Mouse (Mus musculus): ENCODE measurements at regions not wholly inside any gene's neighbourhood (a gene's known extent, or its start where the extent isn't known, plus 50 kb on each side); places are given as distances from the start of the nearest gene placed in this dataset.

GRCm38 (mm10) chr5:111789904-111790303, 56.2 kb downstream of the Gm26897 start:
- Histone ChIP-seq H3K9ac (no peak overlapping the region), H3K4me3 (no peak overlapping the region), H3K27me3 (peaks cover 7% of the 10 kb centered on the region; the same call in 1 of the 2 replicates), H3K27ac (no peak overlapping the region), H3K4me1 (peaks cover 33% of the 10 kb centered on the region), H3K4me2 (replicated peaks) (no peak overlapping the region), H3K36me3 (no peaks in the 10 kb centered on the region), H3K9me3 (no peaks in the 10 kb centered on the region)
- 31% methylated on average over 4 of the region's 4 CpGs for WGBS
- ATAC-seq (ENCODE audit: low FRiP score, low read depth), result no peak

GRCm38 (mm10) chr5:111790527-111790926, 56.8 kb downstream of the Gm26897 start:
- Histone ChIP-seq H3K4me3 (no peak overlapping the region), H3K9ac (no peak overlapping the region), H3K27me3 (peaks cover 7% of the 10 kb centered on the region; the same call in 1 of the 2 replicates), H3K27ac (no peak overlapping the region), H3K4me2 (replicated peaks) (no peak overlapping the region), H3K36me3 (no peaks in the 10 kb centered on the region), H3K4me1 (peaks cover 36% of the 10 kb centered on the region), H3K9me3 (no peaks in the 10 kb centered on the region)
- 46% methylated on average over 9 of the region's 9 CpGs for WGBS
- ATAC-seq (ENCODE audit: low FRiP score, low read depth), result no peak

GRCm38 (mm10) chr5:111791089-111791561, 57.4 kb downstream of the Gm26897 start:
- WGBS, result 67% methylated on average over 5 of the region's 5 CpGs
- H3K9me3 ChIP-seq, result no peaks in the 10 kb centered on the region
- H3K4me2 ChIP-seq (replicated peaks), result no peak overlapping the region
- H3K27me3 ChIP-seq, result peaks cover 7% of the 10 kb centered on the region; the same call in 1 of the 2 replicates
- no peak overlapping the region for H3K4me3 ChIP-seq
- no peaks in the 10 kb centered on the region for H3K36me3 ChIP-seq
- ATAC-seq (ENCODE audit: low FRiP score, low read depth), result no peak
- no peak overlapping the region for H3K9ac ChIP-seq
- H3K27ac ChIP-seq, result no peak overlapping the region
- H3K4me1 ChIP-seq, result peaks cover 42% of the 10 kb centered on the region

- Histone ChIP-seq H3K27ac (no peak overlapping the region), H3K4me2 (replicated peaks) (no peak overlapping the region), H3K9me3 (no peaks in the 10 kb centered on the region), H3K4me3 (no peak overlapping the region), H3K4me1 (peaks cover 44% of the 10 kb centered on the region), H3K9ac (no peak overlapping the region), H3K36me3 (no peaks in the 10 kb centered on the region), H3K27me3 (peaks cover 7% of the 10 kb centered on the region; the same call in 1 of the 2 replicates)
- 74% methylated on average over 14 of the region's 14 CpGs for WGBS
- ATAC-seq (ENCODE audit: low FRiP score, low read depth), result no peak
These were observed 59.0 kb downstream of the Gm26897 start for GRCm38 (mm10) chr5:111792746-111793145.

GRCm38 (mm10) chr5:111793178-111793577, 59.5 kb downstream of the Gm26897 start:
- Histone ChIP-seq H3K9me3 (no peaks in the 10 kb centered on the region), H3K4me1 (peaks cover 44% of the 10 kb centered on the region), H3K9ac (no peak overlapping the region), H3K27me3 (peaks cover 6% of the 10 kb centered on the region; the same call in 1 of the 2 replicates), H3K4me3 (no peak overlapping the region), H3K27ac (no peak overlapping the region), H3K36me3 (no peaks in the 10 kb centered on the region), H3K4me2 (replicated peaks) (no peak overlapping the region)
- ATAC-seq (ENCODE audit: low FRiP score, low read depth), result no peak
- WGBS, result 64% methylated on average over 4 of the region's 4 CpGs

GRCm38 (mm10) chr5:111796889-111797288, 63.2 kb downstream of the Gm26897 start:
- Histone ChIP-seq H3K27ac (no peak overlapping the region), H3K9me3 (no peaks in the 10 kb centered on the region), H3K27me3 (0 out of 2 replicates have a peak, but pooled peaks cover 4% of the 10 kb centered on the region), H3K36me3 (no peaks in the 10 kb centered on the region), H3K4me1 (peaks cover 51% of the 10 kb centered on the region), H3K4me2 (replicated peaks) (no peak overlapping the region), H3K4me3 (no peak overlapping the region), H3K9ac (0 out of 2 replicates have a peak overlapping the region, but pooled peaks have one; percentile 13)
- WGBS, result 72% methylated on average over 5 of the region's 5 CpGs
- ATAC-seq (ENCODE audit: low FRiP score, low read depth), result no peak

GRCm38 (mm10) chr5:111799700-111800311, 66.1 kb downstream of the Gm26897 start:
- peak overlapping the region; percentile 38 for H3K4me2 ChIP-seq (replicated peaks)
- no peaks in the 10 kb centered on the region for H3K36me3 ChIP-seq
- WGBS, result 2% methylated on average over 15 of the region's 15 CpGs
- ATAC-seq (ENCODE audit: low FRiP score, low read depth), result peak; percentile 93
- no peaks in the 10 kb centered on the region for H3K9me3 ChIP-seq
- H3K27ac ChIP-seq, result peak overlapping the region; percentile 94
- H3K4me3 ChIP-seq, result no peak overlapping the region
- H3K4me1 ChIP-seq, result peaks cover 51% of the 10 kb centered on the region
- H3K9ac ChIP-seq, result peak overlapping the region; percentile 50
- peaks cover 7% of the 10 kb centered on the region for H3K27me3 ChIP-seq

GRCm38 (mm10) chr5:111800511-111800910, 66.8 kb downstream of the Gm26897 start:
- H3K9ac ChIP-seq, result no peak overlapping the region
- no peaks in the 10 kb centered on the region for H3K36me3 ChIP-seq
- H3K27me3 ChIP-seq, result peaks cover 12% of the 10 kb centered on the region
- peak overlapping the region; percentile 38 for H3K4me2 ChIP-seq (replicated peaks)
- WGBS, result 64% methylated on average over 11 of the region's 11 CpGs
- ATAC-seq (ENCODE audit: low FRiP score, low read depth), result no peak
- H3K9me3 ChIP-seq, result no peaks in the 10 kb centered on the region
- H3K27ac ChIP-seq, result peak overlapping the region; percentile 94
- H3K4me1 ChIP-seq, result peaks cover 55% of the 10 kb centered on the region
- no peak overlapping the region for H3K4me3 ChIP-seq

- Histone ChIP-seq H3K4me1 (peaks cover 55% of the 10 kb centered on the region), H3K4me3 (no peak overlapping the region), H3K27me3 (peaks cover 12% of the 10 kb centered on the region), H3K9ac (no peak overlapping the region), H3K36me3 (no peaks in the 10 kb centered on the region), H3K27ac (0 out of 2 replicates have a peak overlapping the region, but pooled peaks have one; percentile 7), H3K4me2 (replicated peaks) (no peak overlapping the region), H3K9me3 (no peaks in the 10 kb centered on the region)
- ATAC-seq (ENCODE audit: low FRiP score, low read depth), result no peak
- WGBS, result 56% methylated on average over 2 of the region's 2 CpGs
These were observed 67.3 kb downstream of the Gm26897 start for GRCm38 (mm10) chr5:111801051-111801450.

- Histone ChIP-seq H3K27ac (no peak overlapping the region; the same call in 1 of the 2 replicates), H3K4me2 (replicated peaks) (no peak overlapping the region), H3K4me1 (peaks cover 65% of the 10 kb centered on the region), H3K4me3 (no peak overlapping the region), H3K27me3 (peaks cover 17% of the 10 kb centered on the region), H3K36me3 (no peaks in the 10 kb centered on the region), H3K9me3 (no peaks in the 10 kb centered on the region), H3K9ac (no peak overlapping the region)
- ATAC-seq (ENCODE audit: low FRiP score, low read depth), result no peak
- 29% methylated on average over 6 of the region's 6 CpGs for WGBS
These were observed 70.8 kb downstream of the Gm26897 start for GRCm38 (mm10) chr5:111804542-111804941.

GRCm38 (mm10) chr5:111805150-111805549, 71.4 kb downstream of the Gm26897 start:
- no peak overlapping the region; the same call in 1 of the 2 replicates for H3K27ac ChIP-seq

GRCm38 (mm10) chr5:111805761-111806191, 72.1 kb downstream of the Gm26897 start:
- Histone ChIP-seq H3K4me1 (peaks cover 60% of the 10 kb centered on the region), H3K9ac (no peak overlapping the region), H3K4me2 (replicated peaks) (peak overlapping the region; percentile 30; the same call in 1 of the 2 replicates), H3K27me3 (peaks cover 18% of the 10 kb centered on the region), H3K4me3 (no peak overlapping the region), H3K9me3 (no peaks in the 10 kb centered on the region), H3K27ac (no peak overlapping the region), H3K36me3 (no peaks in the 10 kb centered on the region)
- no peak for ATAC-seq (ENCODE audit: low FRiP score, low read depth)
- 5% methylated on average over 17 of the region's 17 CpGs for WGBS

More at GRCm38 (mm10) chr5:111805150-111805549, 71.4 kb downstream of the Gm26897 start:
- Histone ChIP-seq H3K9ac (no peak overlapping the region), H3K27me3 (peaks cover 17% of the 10 kb centered on the region), H3K4me1 (peaks cover 61% of the 10 kb centered on the region), H3K4me2 (replicated peaks) (no peak overlapping the region), H3K4me3 (no peak overlapping the region), H3K9me3 (no peaks in the 10 kb centered on the region), H3K36me3 (no peaks in the 10 kb centered on the region)
- 46% methylated on average over 7 of the region's 7 CpGs for WGBS
- no peak for ATAC-seq (ENCODE audit: low FRiP score, low read depth)
